Mouse (Mus musculus) NIH3T3 (cell line): ENCODE results near the gene Shc1.
"Not testable (repeated sequence)": the region's sequence is repeated elsewhere in the genome, so short reads cannot be mapped to it uniquely, and the experiment has no call there.

ENCODE experiments used
- DNase-seq: peaks from one replicate; pipeline ENCODE4 v3.0.0-alpha.2; 2012; ENCODE audit warnings: low read depth

The Shc1 gene

GRCm38 (mm10) chr3:89418861-89419250, 613 bp downstream of the Shc1 start:
- DNase-seq = peak; percentile 86

DNA sequence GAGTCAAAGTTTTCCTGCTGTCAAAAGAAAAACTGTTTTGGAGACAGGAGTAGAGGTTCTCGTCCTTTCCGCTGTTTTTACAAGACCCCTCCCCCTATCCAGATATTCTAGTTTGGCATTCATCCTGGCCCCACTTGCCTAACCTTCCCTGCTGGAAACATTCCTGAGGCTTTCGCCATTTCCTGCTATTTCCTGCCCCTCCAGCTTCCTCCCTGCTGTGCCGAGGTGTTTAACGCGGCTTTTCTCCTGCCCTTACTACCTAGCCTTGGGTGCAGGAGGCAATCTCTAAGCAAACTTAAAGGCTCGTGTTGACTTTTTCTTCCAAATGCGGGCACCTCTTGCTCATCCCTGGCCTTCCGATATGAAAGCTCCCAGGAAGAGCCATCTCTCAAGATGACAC, 1.3 kb downstream of the Shc1 start:
- peak; percentile 92 for DNase-seq

DNA sequence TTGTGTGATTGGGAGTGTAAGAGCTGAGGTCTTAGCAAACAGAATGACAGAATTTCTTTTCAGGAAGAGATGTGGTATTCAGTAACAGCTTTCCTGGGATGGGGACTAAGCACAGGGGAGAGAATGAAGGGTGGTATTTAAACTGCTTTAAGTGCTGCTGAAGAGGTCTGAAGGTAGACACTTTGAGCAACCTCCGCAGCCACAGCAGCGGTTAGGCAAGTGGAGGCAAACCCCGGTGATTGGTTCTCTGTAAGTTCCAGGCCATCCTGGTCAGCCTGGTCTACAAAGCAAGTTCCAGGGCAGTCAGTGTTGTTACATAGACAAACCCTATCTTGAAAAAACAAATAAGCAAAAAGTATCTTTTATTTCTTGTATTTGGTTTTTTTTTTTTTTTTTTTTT, 1.7 kb downstream of the Shc1 start:
- DNase-seq = peak; percentile 46

GRCm38 (mm10) chr3:89420421-89420820, 2.2 kb downstream of the Shc1 start:
- peak; percentile 19 for DNase-seq

DNA sequence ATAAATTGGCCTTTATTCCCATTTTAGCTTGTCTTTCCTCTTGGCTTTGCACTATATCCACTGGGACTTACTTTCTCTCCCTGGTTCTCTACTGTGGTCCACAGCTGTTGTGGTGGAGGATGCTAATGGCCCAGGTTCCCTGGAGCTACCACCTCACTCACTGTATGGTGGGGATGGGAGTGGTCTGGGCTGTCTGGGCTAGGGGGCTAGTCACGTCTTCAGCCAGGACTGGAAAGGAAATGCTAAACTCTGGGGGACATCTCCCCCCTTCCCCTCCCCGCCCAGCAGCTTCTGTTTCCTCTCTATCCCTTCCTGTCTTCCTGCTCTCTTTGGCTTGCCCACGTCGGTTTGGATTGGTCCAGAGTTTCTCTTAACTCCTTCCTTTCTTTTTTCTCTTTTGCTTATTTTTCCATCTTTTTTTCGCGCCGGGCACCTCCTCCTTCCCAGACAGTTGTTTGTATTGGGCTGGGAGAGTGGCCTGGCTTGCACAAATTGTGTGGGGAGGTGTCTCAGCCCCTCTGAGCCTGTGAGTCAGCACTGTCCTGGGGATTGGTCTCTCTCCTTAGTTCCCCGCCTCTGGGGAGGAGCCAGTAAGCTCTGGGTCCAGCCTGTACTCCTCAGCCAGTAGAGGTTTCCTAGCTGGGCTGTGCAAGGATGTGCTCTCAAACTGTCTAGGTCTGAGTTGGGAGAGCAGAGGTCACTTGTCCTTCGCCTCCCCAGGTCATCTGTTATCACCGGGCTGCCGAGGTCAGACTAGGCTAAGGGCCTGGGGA, 2.9 kb downstream of the Shc1 start:
- DNase-seq = peak; percentile 97

GRCm38 (mm10) chr3:89421810-89422473, 3.7 kb downstream of the Shc1 start:
- peak; percentile 85 for DNase-seq

GRCm38 (mm10) chr3:89422556-89423205, 4.4 kb downstream of the Shc1 start:
- no peak for DNase-seq

DNA sequence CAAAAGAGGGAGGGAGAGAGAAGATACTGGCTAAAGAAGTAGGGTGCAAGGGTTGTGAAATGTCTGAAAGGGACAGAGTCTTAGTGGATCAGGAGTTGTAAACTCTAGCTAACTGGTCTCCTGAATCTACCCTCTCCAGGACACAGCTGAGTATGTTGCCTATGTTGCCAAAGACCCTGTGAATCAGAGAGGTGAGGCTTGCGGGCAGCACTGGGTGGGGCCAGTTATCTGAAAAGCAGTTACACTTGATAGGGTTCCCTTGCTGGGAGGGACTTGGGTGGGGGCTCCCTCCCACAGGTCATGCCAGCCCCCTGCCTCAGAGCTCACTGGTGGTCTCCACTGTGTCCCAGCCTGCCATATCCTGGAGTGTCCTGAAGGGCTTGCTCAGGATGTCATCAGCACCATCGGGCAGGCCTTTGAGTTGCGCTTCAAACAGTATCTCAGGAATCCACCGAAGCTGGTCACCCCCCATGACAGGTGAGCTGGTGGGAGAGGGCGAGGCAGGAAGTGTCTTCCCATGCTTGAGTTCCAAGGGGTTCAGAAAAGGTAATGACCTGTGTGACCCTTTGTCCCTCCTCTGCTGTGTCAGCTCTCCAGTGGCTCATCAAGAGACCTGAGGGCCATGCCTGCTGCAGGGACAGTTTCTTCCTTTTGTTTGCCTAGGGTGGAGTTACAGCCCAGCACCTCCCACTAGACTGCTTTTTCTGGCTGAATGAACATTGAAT, 6.3 kb downstream of the Shc1 start:
- no peak for DNase-seq

- no peak for DNase-seq
Measured at GRCm38 (mm10) chr3:89425141-89425525, 6.9 kb downstream of the Shc1 start.

GRCm38 (mm10) chr3:89425876-89426275, 7.6 kb downstream of the Shc1 start:
- DNase-seq = no peak

DNA sequence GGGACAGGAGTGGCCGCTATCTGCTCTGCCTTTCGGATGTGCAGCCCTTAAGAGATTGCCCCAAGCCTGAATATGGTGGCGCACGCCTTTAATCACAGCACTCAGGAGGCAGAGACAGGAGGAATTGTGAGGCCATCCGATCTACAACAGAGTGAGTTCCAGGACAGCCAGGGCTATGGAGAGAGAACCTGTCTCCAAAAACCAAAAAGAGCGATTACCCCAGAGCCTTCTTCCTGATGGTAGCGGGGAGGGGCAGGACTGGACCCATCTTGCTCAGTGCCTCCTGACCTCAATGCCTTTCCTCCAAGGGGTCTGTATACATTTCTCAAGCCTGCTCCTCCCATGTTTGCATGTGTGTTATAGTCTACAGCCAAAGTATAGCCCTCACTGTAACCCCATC, 10.8 kb downstream of the Shc1 start:
- DNase-seq = not testable (repeated sequence)

GRCm38 (mm10) chr3:89430171-89431159, 12.2 kb downstream of the Shc1 start, which contains the start of gene Pygo2:
Pygo2 (plus strand) TSS chr3:89430214.
- DNase-seq = peak; percentile 98

DNA sequence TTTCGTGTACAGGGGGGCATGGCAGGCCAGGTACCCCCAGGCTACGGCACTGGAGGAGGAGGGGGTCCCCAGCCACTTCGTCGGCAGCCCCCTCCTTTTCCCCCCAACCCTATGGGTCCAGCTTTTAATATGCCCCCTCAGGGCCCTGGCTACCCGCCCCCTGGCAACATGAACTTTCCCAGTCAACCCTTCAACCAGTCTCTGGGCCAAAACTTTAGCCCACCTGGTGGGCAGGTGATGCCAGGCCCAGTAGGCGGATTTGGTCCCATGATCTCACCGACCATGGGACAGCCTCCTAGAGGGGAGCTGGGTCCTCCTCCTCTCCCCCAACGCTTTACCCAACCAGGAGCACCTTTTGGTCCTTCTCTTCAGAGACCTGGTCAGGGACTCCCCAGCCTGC, 14.4 kb downstream of the Shc1 start:
- DNase-seq = no peak

DNA sequence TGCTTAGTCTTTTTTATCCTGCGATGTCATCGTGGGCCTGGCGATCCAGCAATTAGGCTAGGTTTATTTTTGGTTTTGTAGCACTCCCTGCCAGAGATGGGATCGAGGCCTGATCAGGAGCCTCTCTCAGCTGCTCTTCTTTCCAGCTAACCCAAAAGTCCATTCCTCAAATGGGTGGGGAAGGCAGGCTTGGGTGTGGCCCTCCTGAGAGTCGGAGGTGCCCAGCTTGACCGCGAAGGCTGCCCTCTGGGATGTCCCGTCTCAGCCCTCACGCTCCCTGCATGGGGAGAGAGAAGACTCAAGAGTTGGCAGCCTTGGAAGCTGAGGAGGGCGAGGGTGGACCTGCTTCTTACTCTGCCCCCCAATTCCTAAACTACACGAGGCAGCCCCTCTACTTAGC, 16.3 kb downstream of the Shc1 start:
- DNase-seq = no peak

GRCm38 (mm10) chr3:89435041-89435440, 16.8 kb downstream of the Shc1 start:
- DNase-seq = no peak

DNA sequence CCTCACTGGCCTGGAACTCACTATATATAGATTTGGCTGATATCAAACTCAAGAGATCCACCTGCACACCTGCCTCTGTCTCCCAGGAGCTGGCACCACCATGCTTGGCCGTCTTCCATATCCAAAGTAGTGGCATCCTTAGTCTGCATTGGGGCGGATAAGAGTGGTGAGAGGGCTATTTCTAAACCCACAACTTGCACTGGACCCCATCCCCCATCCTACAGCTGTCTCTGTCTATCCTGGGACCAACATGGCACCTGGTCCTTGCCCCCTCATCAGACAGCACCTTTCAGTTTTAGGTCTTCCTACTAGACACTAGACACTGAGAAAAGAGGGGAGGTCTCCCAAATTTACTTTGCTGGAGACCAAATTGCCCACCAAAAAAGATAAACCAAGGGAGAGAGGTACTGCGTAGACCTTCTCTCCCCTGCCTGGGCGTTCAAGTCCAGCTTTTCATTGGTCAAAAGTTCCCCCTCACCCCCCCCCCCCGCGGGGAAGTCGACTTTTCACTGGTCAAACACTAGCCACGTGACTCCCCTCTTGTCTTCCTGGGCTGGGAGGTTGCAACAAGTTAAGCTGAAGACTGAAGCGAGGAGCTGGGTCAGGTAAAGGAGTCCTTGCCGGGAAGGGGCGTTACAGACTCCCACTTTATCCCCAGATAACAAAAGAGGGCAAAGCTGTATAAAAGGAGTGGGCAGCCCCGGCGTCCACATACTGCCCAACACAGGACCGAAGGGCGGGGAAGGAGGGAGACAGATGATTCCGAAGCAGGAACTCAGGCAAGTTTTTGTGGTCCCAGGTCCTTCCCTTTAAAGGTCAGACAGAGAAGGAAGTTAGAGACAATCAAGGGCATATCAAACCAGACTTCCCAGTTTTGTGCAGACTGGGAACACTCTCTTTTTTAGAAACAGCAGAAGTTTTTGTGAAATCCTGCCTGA, 18.2 kb downstream of the Shc1 start, which contains the start of gene Pbxip1:
Gene Pbxip1 (plus strand): TSS at position 531 of the 938 bp plus-strand sequence.
- peak; percentile 79 for DNase-seq

DNA sequence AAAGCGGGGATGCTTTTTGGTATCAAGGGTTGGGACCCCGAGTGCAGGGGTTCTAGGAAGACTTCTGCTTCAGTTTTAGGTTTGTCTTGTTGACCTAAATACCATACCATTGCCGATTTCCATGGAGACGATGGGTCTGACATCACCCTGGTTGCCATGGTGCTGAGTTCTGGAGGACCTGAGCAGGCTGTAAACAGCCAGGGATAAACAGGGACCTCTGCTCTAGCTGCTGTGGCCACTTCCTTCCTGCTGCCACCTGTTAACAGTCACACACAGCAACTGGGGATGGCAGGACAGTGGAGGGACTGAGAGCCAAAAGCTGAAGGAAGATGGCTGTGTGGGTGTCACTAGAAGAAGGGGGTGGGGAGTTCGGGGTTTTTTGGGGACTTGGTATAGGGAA, 19.0 kb downstream of the Shc1 start:
- peak; percentile 27 for DNase-seq

- no peak for DNase-seq
Measured at GRCm38 (mm10) chr3:89440691-89441090, 22.4 kb downstream of the Shc1 start.

- DNase-seq = peak; percentile 36
Measured at GRCm38 (mm10) chr3:89448720-89449537, 30.7 kb downstream of the Shc1 start.
